Mouse (Mus musculus) heart, postnatal 0 days (tissue): Measurements from ENCODE around the gene Arhgef6.

Source experiments
- CTCF ChIP-seq: IDR thresholded peaks from 2 replicates; pipeline ENCODE4 v1.5.1; 2016; ENCODE audit warnings: antibody characterized with exemption, control low read depth, low read depth
- EP300 ChIP-seq: IDR thresholded peaks from 2 replicates; pipeline ENCODE4 v1.6.1; 2016; ENCODE audit warnings: antibody characterized with exemption, low read depth

DNA sequence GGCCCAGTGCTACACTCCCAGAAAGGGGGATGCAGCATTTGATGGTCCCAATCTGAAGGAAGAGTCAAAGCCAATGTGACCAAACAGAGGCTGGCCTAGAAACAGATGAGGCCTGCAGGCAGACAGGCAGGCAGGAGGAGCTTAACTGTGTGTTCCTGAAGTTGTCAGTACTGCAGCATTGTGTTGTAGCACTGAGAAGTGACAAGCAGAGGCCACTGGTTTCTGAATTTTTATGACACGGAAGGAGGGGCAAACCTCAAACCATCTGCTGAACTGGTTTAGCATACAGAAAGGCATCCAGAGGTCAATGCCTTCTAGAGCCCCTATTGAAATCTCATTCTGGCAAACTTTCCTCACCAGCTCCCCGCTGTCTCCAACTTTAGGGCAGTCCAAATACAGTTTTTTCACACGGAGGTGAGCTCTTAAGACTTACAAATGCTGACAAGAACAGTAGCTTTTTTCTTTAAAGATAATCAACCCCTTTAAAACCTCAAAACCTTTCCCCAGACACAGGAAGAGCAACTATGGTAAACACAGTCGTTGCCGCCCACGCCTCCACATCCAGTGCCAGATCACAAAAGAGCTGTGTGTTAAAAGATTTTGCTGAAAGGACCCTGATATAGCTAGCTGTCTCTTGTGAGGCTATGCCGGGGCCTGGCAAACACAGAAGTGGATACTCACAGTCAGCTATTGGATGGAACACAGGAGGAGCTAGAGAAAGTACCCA, 85.0 kb downstream of the Arhgef6 start:
- TF ChIP-seq CTCF (no peak), EP300 (no peak)
